Mouse (Mus musculus): ENCODE measurements at regions not wholly inside any gene's neighbourhood (a gene's known extent, or its start where the extent isn't known, plus 50 kb on each side); places are given as distances from the start of the nearest gene placed in this dataset.

DNA sequence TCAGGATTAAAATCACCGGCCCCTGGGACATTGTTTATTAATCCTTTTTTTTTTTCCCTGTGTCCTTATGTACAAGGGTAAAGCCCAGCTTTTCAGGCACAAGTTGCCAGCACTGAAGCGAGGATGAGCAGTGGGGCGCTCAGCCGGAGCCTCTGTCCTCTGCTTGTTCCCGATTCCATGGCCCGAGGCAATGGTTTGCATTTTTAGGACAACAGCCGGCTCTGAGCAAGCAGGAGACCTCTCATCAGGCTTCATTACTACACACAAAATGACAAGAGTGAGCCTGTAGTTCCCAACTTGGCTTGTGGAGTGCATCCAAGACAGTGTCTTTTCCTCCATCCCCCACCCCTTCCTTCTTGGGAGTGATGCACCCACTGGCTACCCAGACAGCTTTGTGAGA is 697.7 kb downstream of the Cypt12 start:
- no peaks in the 10 kb centered on the region for H3K9me3 ChIP-seq (ENCODE audit: low read length)
- H3K36me3 ChIP-seq (ENCODE audit: insufficient read depth, low read length) = no peaks in the 10 kb centered on the region
- no peak for TF ChIP-seq CTCF (IDR thresholded peaks at IDR 0.05; ENCODE audit: low read depth)
- no peaks in the 10 kb centered on the region for H3K4me1 ChIP-seq (ENCODE audit: insufficient read depth, low read length)
- no peak overlapping the region for H3K9ac ChIP-seq (replicated peaks; ENCODE audit: low read length)
- H3K4me3 ChIP-seq (ENCODE audit: low read length) = no peak overlapping the region
- H3K27ac ChIP-seq = no peak overlapping the region
- ATAC-seq = peak; percentile 38; the same call in 1 of the 2 replicates
- H3K4me2 ChIP-seq (ENCODE audit: low read depth, low read length) = no peak overlapping the region
- H3K27me3 ChIP-seq (ENCODE audit: insufficient read depth, low read length) = no peaks in the 10 kb centered on the region
- DNase-seq (ENCODE audit: low spot score) = peak; percentile 27
- whole genome bisulfite sequencing = 50% methylated on average over 7 of the region's 7 CpGs

GRCm38 (mm10) chr3:18653557-18653956 is 705.3 kb downstream of the Cypt12 start:
- H3K36me3 ChIP-seq (ENCODE audit: insufficient read depth, low read length) = no peaks in the 10 kb centered on the region
- no peaks in the 10 kb centered on the region for H3K4me1 ChIP-seq (ENCODE audit: insufficient read depth, low read length)
- no peak overlapping the region for H3K9ac ChIP-seq (replicated peaks; ENCODE audit: low read length)
- no peak for TF ChIP-seq CTCF (IDR thresholded peaks at IDR 0.05; ENCODE audit: low read depth)
- DNase-seq (ENCODE audit: low spot score) (no peak), ATAC-seq (no peak)
- H3K9me3 ChIP-seq (ENCODE audit: low read length) = no peaks in the 10 kb centered on the region
- H3K4me3 ChIP-seq (ENCODE audit: low read length) = no peak overlapping the region
- H3K27ac ChIP-seq = no peak overlapping the region
- WGBS = 85% methylated on average over 1 of the region's 1 CpGs
- H3K27me3 ChIP-seq (ENCODE audit: insufficient read depth, low read length) = no peaks in the 10 kb centered on the region
- H3K4me2 ChIP-seq (ENCODE audit: low read depth, low read length) = no peak overlapping the region

DNA sequence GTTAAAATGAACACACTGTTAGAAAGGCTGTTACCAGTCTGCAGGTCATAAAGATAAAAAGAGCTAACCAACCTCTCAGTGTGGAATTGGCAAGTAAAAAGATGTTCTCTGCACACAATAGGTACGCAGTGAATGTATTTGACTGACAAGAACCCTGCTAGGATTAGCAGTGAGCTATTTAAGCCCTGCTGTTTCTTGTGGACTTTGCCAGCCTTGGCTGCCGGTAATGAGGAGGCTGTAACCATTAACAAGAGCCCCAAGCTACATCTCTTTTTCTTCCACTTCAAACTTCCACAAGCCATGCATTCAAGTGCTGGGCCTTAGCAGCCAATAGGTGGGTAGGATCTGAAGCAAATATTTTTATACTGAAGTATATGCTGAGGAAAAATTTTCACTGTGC is 717.5 kb downstream of the Cypt12 start:
- Histone ChIP-seq H3K9me3 (ENCODE audit: low read length) (no peaks in the 10 kb centered on the region), H3K27ac (no peak overlapping the region), H3K27me3 (ENCODE audit: insufficient read depth, low read length) (no peaks in the 10 kb centered on the region), H3K4me3 (ENCODE audit: low read length) (no peak overlapping the region), H3K9ac (replicated peaks; ENCODE audit: low read length) (no peak overlapping the region), H3K4me1 (ENCODE audit: insufficient read depth, low read length) (no peaks in the 10 kb centered on the region), H3K36me3 (ENCODE audit: insufficient read depth, low read length) (no peaks in the 10 kb centered on the region), H3K4me2 (ENCODE audit: low read depth, low read length) (no peak overlapping the region)
- 23% methylated on average over 2 of the region's 2 CpGs for WGBS
- ATAC-seq (no peak), DNase-seq (ENCODE audit: low spot score) (peak; percentile 10)
- no peak for TF ChIP-seq CTCF (IDR thresholded peaks at IDR 0.05; ENCODE audit: low read depth)

DNA sequence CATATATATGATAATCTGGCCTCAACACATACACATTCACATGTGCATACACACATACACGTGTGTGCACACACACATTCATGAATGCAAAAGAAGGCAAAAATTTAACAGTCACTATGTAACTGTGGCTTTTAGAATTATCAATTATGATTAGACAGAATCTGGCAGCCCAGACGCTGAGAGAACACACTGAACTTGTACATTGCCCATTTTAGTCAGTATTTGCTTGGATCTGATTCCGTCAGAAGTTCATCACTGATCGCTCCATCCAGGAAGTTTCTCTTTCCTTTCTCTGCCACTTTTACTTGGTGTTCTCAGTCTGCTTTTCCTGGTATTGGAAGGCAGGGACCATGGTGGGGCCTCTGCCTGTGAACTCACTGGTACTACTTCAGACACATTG is 719.5 kb downstream of the Cypt12 start:
- Histone ChIP-seq H3K9ac (replicated peaks; ENCODE audit: low read length) (no peak overlapping the region), H3K4me2 (ENCODE audit: low read depth, low read length) (no peak overlapping the region), H3K9me3 (ENCODE audit: low read length) (no peaks in the 10 kb centered on the region), H3K27ac (no peak overlapping the region), H3K4me1 (ENCODE audit: insufficient read depth, low read length) (no peaks in the 10 kb centered on the region), H3K4me3 (ENCODE audit: low read length) (no peak overlapping the region), H3K36me3 (ENCODE audit: insufficient read depth, low read length) (no peaks in the 10 kb centered on the region), H3K27me3 (ENCODE audit: insufficient read depth, low read length) (no peaks in the 10 kb centered on the region)
- WGBS = 93% methylated on average over 4 of the region's 4 CpGs
- ATAC-seq (no peak), DNase-seq (ENCODE audit: low spot score) (no peak)
- TF ChIP-seq CTCF (IDR thresholded peaks at IDR 0.05; ENCODE audit: low read depth) = no peak

DNA sequence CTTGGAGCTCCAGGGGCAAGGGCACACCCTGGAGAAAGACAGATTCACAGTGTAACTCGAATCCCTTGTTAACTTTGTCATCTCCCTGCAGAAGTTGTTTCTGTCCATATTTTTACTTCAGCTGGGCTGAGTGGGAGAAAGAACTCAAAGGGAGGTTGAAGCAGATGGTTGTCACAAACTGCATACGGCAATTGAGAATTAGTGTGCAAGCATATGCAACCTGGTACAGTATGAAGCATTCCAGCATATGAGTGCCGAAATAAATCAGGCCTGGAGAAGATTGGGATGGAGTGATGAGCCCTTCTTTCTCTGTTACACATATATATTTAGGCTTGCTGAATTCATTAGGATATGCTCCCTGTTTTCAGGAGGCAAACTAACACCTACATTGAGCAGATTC is 720.7 kb downstream of the Cypt12 start:
- Histone ChIP-seq H3K4me1 (ENCODE audit: insufficient read depth, low read length) (no peaks in the 10 kb centered on the region), H3K9me3 (ENCODE audit: low read length) (no peaks in the 10 kb centered on the region), H3K36me3 (ENCODE audit: insufficient read depth, low read length) (no peaks in the 10 kb centered on the region), H3K27me3 (ENCODE audit: insufficient read depth, low read length) (no peaks in the 10 kb centered on the region), H3K27ac (no peak overlapping the region), H3K4me3 (ENCODE audit: low read length) (no peak overlapping the region), H3K9ac (replicated peaks; ENCODE audit: low read length) (no peak overlapping the region), H3K4me2 (ENCODE audit: low read depth, low read length) (no peak overlapping the region)
- WGBS = 77% methylated on average over 3 of the region's 3 CpGs
- TF ChIP-seq CTCF (IDR thresholded peaks at IDR 0.05; ENCODE audit: low read depth) = no peak
- DNase-seq (ENCODE audit: low spot score) (no peak), ATAC-seq (no peak)

DNA sequence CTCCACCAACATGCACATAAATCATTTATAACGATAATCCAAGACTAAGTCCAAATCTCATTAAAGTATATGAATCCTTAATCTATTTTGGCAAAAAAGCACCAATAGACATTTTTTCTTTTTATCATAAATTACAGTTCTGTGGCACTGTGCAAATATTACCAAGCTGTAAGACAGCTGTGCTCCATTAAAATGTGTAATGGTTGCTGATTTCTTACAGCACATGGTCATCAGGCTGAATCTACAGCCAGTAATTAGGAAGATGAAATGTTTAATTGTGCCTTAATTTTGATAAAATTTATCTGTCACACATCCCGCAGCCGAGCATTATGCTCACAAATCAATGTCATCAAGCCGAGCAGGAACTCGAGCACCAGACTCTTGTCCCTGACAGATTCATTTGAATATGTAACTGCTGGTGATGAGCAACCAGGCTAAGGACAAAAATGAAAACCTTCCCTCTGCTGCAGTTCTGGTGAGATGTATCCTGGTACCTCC is 722.0 kb downstream of the Cypt12 start:
- H3K36me3 ChIP-seq (ENCODE audit: insufficient read depth, low read length) = no peaks in the 10 kb centered on the region
- no peak overlapping the region for H3K4me2 ChIP-seq (ENCODE audit: low read depth, low read length)
- no peaks in the 10 kb centered on the region for H3K27me3 ChIP-seq (ENCODE audit: insufficient read depth, low read length)
- H3K9ac ChIP-seq (replicated peaks; ENCODE audit: low read length) = no peak overlapping the region
- ATAC-seq (no peak), DNase-seq (ENCODE audit: low spot score) (no peak)
- no peak overlapping the region for H3K4me3 ChIP-seq (ENCODE audit: low read length)
- no peak overlapping the region for H3K27ac ChIP-seq
- H3K9me3 ChIP-seq (ENCODE audit: low read length) = no peaks in the 10 kb centered on the region
- no peak for TF ChIP-seq CTCF (IDR thresholded peaks at IDR 0.05; ENCODE audit: low read depth)
- no peaks in the 10 kb centered on the region for H3K4me1 ChIP-seq (ENCODE audit: insufficient read depth, low read length)
- 68% methylated on average over 5 of the region's 5 CpGs for WGBS

- Histone ChIP-seq H3K27me3 (ENCODE audit: insufficient read depth, low read length) (no peaks in the 10 kb centered on the region), H3K4me3 (ENCODE audit: low read length) (no peak overlapping the region), H3K27ac (no peak overlapping the region), H3K4me2 (ENCODE audit: low read depth, low read length) (no peak overlapping the region), H3K4me1 (ENCODE audit: insufficient read depth, low read length) (no peaks in the 10 kb centered on the region), H3K9me3 (ENCODE audit: low read length) (no peaks in the 10 kb centered on the region), H3K9ac (replicated peaks; ENCODE audit: low read length) (no peak overlapping the region), H3K36me3 (ENCODE audit: insufficient read depth, low read length) (no peaks in the 10 kb centered on the region)
- 81% methylated on average over 1 of the region's 1 CpGs for WGBS
- ATAC-seq (no peak), DNase-seq (ENCODE audit: low spot score) (no peak)
- TF ChIP-seq CTCF (IDR thresholded peaks at IDR 0.05; ENCODE audit: low read depth) = no peak
Measured at GRCm38 (mm10) chr3:18671681-18672080, 723.5 kb downstream of the Cypt12 start.

All from hindbrain, postnatal 0 days (tissue).